Mouse (Mus musculus) heart, postnatal 0 days (tissue): ENCODE data around the gene Arhgef2.

Source experiments
- CTCF ChIP-seq: IDR thresholded peaks from 2 replicates; pipeline ENCODE4 v1.5.1; 2016; ENCODE audit warnings: antibody characterized with exemption, control low read depth, low read depth
- EP300 ChIP-seq: IDR thresholded peaks from 2 replicates; pipeline ENCODE4 v1.6.1; 2016; ENCODE audit warnings: antibody characterized with exemption, low read depth

DNA sequence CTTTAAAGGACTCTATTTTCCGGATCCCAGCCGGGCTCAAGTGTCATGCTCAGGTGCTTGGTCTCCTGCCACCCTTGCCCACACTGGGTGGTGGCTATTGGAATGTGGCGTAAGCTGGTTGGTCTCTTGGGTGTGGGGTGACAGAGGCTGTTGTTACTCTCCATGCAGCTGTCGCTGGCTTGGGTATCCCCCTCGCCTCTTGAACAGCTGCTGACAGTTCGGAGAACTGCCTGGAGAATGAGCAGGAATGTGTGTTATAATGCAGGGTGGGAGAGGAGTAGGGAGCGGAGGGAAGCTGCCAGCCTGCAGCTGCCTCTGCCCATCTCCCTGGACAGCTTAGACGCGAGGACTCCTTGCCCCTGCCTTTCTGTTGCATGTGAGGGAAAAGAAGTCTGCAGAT is 24.3 kb downstream of the Arhgef2 start:
- TF ChIP-seq CTCF (no peak), EP300 (no peak)
